In the genomic region with DNA sequence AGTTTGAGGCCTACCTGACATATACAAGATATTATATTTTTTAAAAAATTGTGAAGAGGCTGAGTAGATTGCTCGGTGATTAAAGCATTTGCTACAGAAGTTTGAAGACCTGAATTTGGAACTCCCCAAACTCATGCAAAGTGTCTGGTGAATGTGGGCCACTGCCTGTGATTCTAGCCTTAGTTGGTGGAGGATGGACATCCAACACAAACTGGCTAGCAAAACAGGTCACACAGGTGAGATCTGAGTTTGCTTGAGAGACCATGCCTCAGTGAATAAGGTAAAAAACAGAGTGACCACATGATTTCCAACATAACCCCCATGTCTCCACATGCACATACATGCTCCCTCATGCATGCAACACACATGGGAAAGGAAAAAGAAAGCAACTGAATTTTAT, we compare ENCODE assay signal across 32 mouse cellular contexts.
"Had no signal": no experiment of that assay in that cellular context is flagged by ENCODE, and none has a peak within 500 bp of the region (broad histone marks: within the 10 kb centered on the region; RNA-seq: fewer than 3 reads in every experiment).

No protein-coding gene starts in this region.

- H3K27ac ChIP-seq: left cerebral cortex, adult 2 months; limb, embryonic 10.5 days; limb, embryonic 12.5 days; limb, embryonic 13.5 days; limb, embryonic 15.5 days; liver, embryonic 12.5 days; liver, embryonic 13.5 days; liver, embryonic 14.5 days; liver, embryonic 15.5 days; lung, embryonic 15.5 days; macrophage; midbrain, embryonic 10.5 days; midbrain, embryonic 12.5 days; midbrain, embryonic 13.5 days; midbrain, embryonic 15.5 days; neural tube, embryonic 12.5 days had no signal

- H3K4me3 ChIP-seq: left cerebral cortex, adult 2 months; limb, embryonic 10.5 days; limb, embryonic 12.5 days; limb, embryonic 13.5 days; limb, embryonic 15.5 days; liver, embryonic 12.5 days; liver, embryonic 13.5 days; liver, embryonic 15.5 days; lung, embryonic 15.5 days; megakaryocyte, embryonic 14.5 days; midbrain, embryonic 10.5 days; midbrain, embryonic 12.5 days; midbrain, embryonic 13.5 days; midbrain, embryonic 15.5 days; myocyte; neural tube, embryonic 12.5 days had no signal

- H3K9ac ChIP-seq: limb, embryonic 12.5 days; limb, embryonic 13.5 days; limb, embryonic 15.5 days; liver, embryonic 12.5 days; liver, embryonic 13.5 days; liver, embryonic 14.5 days; liver, embryonic 15.5 days; liver, postnatal 0 days; lung, embryonic 14.5 days; lung, embryonic 15.5 days; midbrain, embryonic 12.5 days; midbrain, embryonic 13.5 days; midbrain, embryonic 15.5 days; neural tube, embryonic 12.5 days had no signal

- H3K27me3 ChIP-seq: limb, embryonic 12.5 days; limb, embryonic 13.5 days; limb, embryonic 15.5 days; liver, embryonic 12.5 days; liver, embryonic 13.5 days; liver, embryonic 15.5 days; lung, embryonic 15.5 days; megakaryocyte, embryonic 14.5 days; midbrain, embryonic 12.5 days; midbrain, embryonic 13.5 days; midbrain, embryonic 15.5 days; neural tube, embryonic 12.5 days had no signal

- H3K36me3 ChIP-seq: limb, embryonic 10.5 days; limb, embryonic 12.5 days; limb, embryonic 13.5 days; limb, embryonic 15.5 days; liver, embryonic 12.5 days; liver, embryonic 13.5 days; liver, embryonic 15.5 days; lung, embryonic 15.5 days; midbrain, embryonic 10.5 days; midbrain, embryonic 12.5 days; midbrain, embryonic 13.5 days; midbrain, embryonic 15.5 days; neural tube, embryonic 12.5 days had no signal

- ATAC-seq: liver, embryonic 12.5 days; liver, postnatal 0 days; lung, postnatal 0 days; midbrain, embryonic 13.5 days; midbrain, embryonic 15.5 days; midbrain, embryonic 16.5 days had no signal

- H3K9me3 ChIP-seq: limb, embryonic 10.5 days; limb, embryonic 12.5 days; limb, embryonic 13.5 days; limb, embryonic 15.5 days; liver, embryonic 12.5 days; liver, embryonic 13.5 days; liver, embryonic 15.5 days; lung, embryonic 15.5 days; midbrain, embryonic 10.5 days; midbrain, embryonic 12.5 days; midbrain, embryonic 13.5 days; midbrain, embryonic 15.5 days; neural tube, embryonic 12.5 days had no signal

- DNase-seq: left cerebral cortex, postnatal 4 days; liver; liver, embryonic 13.5 days; liver, postnatal 0 days; lung, adult 18-20 months; lung, adult 2 months; lung, embryonic 14.5 days; lung, postnatal 10 days; lung, postnatal 14 days; lung, postnatal 36 days; lung, postnatal 4 days; midbrain, embryonic 14.5 days had no signal

- H3K4me2 ChIP-seq: limb, embryonic 12.5 days; limb, embryonic 13.5 days; limb, embryonic 15.5 days; liver, embryonic 11.5 days; liver, embryonic 12.5 days; liver, embryonic 13.5 days; liver, embryonic 15.5 days; lung, embryonic 14.5 days; lung, embryonic 15.5 days; midbrain, embryonic 12.5 days; midbrain, embryonic 13.5 days; midbrain, embryonic 15.5 days; neural tube, embryonic 12.5 days had no signal

- H3K4me1 ChIP-seq: limb, embryonic 15.5 days; liver, embryonic 12.5 days; liver, embryonic 13.5 days; liver, embryonic 15.5 days; lung, embryonic 15.5 days; megakaryocyte, embryonic 14.5 days; neural tube, embryonic 12.5 days had no signal
